Mouse (Mus musculus) MEL-GATA-1-ER (cell line): ENCODE measurements around the gene Pes1.
A peak's percentile ranks its signal among the peaks of the same experiment; 100 is the strongest.

Experiments used
- DNase-seq: peaks from one replicate; pipeline ENCODE4 v3.0.0-alpha.2; 2012; ENCODE audit warnings: low read depth; ENCODE audit errors: extremely low read depth

The Pes1 gene

DNA sequence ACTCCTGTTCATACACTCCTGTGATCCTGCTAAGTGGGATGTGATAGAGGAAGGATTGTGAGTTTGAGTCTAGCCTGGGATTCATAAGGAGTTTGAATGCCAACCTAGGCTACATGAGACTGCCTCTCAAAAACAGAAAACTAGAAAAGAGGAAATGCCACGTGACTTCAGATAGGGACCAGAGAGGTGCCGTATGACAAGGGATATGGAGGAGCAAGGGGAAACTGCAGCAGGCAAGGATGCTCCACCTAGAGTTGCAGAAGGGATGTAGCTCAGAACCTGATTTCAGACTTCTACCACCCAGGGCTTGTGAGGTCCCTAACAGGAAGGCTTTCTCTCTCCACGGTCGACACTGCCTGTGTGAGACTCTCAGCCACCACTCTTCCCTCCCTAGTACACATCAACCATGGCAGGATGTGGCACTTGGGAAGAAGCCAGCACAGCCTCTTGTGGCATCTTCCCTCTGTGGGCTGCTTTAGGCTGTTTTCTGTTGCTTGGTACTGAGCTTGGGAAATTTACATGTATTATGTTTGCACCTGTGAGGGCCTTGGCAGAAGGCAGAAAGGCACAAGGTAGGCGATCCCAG is 41.5 kb downstream of the Pes1 start:
- DNase-seq: no peak

DNA sequence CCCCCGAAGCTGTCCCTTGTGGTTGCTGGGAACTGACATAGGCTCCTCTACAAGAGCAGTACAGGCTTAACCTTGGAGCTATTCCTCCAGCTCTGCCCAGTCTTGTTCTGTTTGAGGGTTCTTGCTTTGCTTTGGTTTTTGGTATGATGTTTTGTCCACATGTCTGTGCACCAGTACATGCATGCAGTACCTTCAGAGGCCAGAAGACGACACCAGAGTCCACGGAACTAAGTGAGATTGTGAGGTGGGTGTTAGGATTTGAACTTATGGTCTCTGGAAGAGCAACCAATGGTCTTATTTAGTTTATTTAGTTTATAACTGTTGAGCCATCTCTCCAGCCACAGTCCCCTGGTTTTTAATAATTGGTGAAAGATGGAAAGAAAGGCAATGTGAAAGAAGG is 42.7 kb downstream of the Pes1 start:
- no peak for DNase-seq

DNA sequence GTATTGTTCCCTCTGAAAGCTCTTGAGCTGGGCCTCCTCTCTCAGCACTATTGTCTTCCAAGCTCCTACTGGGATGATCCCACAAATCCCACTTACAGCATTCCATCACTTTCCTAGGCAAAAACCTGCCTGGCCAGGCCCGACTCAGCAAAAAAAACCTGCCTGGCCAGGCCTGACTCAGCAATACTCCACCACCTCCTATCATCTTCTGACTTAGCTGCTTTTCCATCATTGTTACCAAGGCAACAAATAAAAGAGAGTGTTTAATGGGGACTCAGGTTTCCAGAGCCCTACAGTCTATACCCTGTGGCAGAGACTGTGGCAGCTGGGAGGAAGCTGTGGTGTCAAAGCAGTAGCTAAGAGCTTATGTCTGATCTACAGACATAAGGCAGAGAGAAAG is 48.8 kb downstream of the Pes1 start:
- no peak for DNase-seq

DNA sequence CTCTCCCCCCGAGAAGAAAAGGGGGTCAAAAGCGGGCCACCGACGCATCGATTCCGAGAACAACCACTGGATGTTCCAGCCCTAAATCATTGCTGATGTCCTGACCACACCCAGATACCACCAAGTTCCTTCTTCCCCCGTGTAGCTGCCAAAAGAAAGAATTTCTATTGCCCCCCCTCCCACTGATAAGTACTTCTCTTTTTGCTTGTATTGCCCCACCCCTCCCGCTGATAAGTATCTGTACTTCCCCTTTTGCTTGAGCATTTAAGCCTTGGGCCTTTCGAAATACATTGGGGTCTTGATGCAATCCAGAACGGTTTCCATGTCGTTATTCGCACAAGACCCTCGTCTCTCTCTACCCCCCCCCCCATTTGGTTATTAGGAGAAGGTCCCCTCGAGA is 52.0 kb downstream of the Pes1 start:
- peak; percentile 28 for DNase-seq

DNA sequence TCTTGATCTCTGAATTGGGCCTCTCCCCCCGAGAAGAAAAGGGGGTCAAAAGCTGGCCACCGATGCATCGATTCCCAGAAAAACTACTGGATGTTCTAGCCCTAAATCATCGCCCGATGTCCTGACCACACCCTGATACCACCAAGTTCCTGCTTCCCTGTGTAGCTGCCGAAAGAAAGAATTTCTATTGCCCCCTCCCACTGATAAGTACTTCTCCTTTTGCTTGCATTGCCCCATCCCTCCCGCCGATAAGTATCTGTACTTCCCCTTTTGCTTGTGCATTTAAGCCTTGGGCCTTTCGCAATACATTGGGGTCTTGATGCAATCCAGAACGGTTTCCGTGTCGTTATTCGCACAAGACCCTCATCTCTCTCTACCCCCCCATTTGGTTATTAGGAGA is 58.3 kb downstream of the Pes1 start:
- peak; percentile 71 for DNase-seq

DNA sequence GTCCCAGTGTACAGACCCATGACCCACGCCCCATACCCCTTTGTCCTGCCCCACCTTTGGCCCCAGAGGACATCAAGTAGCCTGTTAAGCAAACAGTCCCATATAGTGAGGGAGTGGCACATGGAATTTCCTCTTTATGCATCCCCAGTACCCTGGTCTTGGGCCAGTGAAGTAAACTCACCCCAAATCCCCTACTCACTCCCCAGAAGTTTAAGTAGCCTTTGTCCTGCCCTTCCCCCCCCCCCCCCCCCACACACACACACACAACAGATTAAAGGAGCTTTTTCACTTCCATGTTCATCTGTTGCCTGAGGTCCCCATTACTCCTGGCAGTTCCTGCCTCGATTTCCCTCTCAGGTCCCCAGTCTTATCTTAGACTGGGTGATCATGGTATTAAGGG is 59.5 kb downstream of the Pes1 start:
- DNase-seq: no peak

DNA sequence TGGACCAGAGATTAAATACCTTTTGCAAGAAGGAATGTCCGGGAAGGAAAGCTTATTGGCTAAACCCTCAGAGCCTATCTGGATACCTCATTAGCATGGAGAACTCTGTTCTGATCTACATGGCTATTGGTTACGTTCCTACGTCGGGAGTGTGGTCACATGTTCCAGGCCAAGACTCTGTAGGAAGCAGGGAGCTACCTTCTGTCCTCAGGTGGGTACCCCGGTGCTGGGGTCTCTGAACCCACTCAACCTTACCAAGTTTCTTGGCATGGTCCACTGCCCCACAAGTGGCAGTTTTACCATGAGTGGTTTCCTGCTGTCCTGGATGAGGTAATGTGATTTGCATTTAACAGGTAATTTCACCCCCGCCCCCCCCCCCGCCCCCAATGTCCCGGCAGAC is 63.3 kb downstream of the Pes1 start:
- no peak for DNase-seq

DNA sequence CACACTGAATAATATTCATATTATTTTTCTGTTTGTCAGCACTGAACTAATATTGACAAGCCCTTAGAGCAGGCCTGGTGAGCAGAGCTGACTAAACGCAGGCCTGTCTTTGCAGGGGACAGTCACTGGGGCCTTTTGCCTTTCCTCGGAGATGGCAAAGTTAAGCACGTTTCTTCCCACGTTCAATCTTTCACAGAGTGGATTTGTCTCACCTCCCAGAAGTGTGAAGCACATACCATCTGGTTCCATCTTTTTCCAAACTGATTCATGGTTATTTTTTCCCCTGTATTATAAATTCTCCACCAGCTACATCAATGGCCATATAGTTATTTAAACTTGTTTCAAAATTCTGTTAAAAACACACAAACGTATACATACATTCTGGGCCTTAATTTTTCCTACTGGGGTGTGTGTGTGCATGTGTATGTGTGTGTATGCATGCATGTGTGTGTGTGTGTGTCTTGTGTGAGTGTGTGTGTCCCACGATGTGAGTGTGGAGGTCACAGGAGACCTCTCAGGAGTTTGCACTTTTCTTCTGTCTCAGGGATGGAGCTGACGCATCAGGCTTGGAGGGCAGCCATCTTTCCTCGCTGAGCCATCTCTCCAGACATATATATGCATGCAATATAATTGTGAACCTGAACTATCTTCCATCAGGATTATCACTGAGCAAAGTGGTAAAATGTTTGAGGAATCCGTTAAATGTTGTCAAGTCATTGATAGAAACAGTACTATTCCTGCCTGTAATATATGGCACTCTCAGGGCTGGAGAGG is 64.0 kb downstream of the Pes1 start:
- DNase-seq: no peak

DNA sequence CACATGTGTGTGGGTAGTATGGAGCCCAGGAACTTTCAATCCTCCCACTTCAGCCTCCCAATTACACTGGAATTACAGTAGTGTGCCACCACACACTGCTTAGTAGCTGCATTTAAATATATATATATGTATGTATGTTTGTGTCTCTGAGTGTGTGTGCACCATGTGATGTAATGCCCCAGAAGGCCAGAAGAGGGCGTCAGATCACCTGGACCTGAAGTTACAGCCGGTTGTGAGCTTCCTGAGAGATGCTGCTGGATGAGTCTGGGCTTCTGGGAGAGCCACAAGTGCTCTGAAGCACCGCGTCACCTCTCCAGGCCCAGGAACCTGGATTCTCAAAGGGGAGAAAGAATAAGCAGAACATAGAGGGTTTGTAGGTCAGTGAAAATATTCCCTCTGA is 65.6 kb downstream of the Pes1 start:
- no peak for DNase-seq
